Mouse (Mus musculus) limb, embryonic 13.5 days (tissue): Measurements from ENCODE around the gene S100a1. TPM values are rescaled to one million over a fixed set of nuclear protein-coding genes. Genes with fewer than 3 reads are reported as not detected.
A peak's percentile ranks its signal among the peaks of the same experiment; 100 is the strongest.

ENCODE experiments used
- ATAC-seq: fragments of 200-750 bp; cut with Nextera tagmentation; 2 replicates; pipeline ENCODE4 v1.8.0; 2017; ENCODE audit warnings: low read depth, moderate number of reproducible peaks, moderate TSS enrichment; ENCODE audit not compliant: low FRiP score
- H3K27ac ChIP-seq: fragments of 300-500 bp; sonication (generic); 2 replicates; pipeline ENCODE4 v1.5.1; 2015; ENCODE audit warnings: inconsistent platforms, mild to moderate bottlenecking, moderate library complexity
- H3K27me3 ChIP-seq: fragments of 300-500 bp; sonication (generic); 2 replicates; pipeline ENCODE4 v1.6.1; 2015; ENCODE audit warnings: mild to moderate bottlenecking, inconsistent platforms
- H3K36me3 ChIP-seq: fragments of 300-500 bp; sonication (generic); 2 replicates; pipeline ENCODE4 v1.6.1; 2015; ENCODE audit warnings: inconsistent platforms, mild to moderate bottlenecking, moderate library complexity
- H3K4me1 ChIP-seq: fragments of 300-500 bp; sonication (generic); 2 replicates; pipeline ENCODE4 v1.6.1; 2015; ENCODE audit warnings: inconsistent platforms
- H3K4me2 ChIP-seq: fragments of 300-500 bp; sonication (generic); replicated peaks from 2 replicates; pipeline ENCODE4 v1.6.1; 2015; ENCODE audit warnings: inconsistent platforms, mild to moderate bottlenecking, moderate library complexity
- H3K4me3 ChIP-seq: fragments of 300-500 bp; sonication (generic); 2 replicates; pipeline ENCODE4 v1.5.1; 2015; ENCODE audit warnings: moderate library complexity, mild to moderate bottlenecking, inconsistent platforms
- H3K9ac ChIP-seq: fragments of 300-500 bp; sonication (generic); 2 replicates; pipeline ENCODE4 v1.6.1; 2015; ENCODE audit warnings: mild to moderate bottlenecking, inconsistent platforms
- H3K9me3 ChIP-seq: fragments of 300-500 bp; sonication (generic); 2 replicates; pipeline ENCODE4 v1.6.1; 2016; ENCODE audit warnings: inconsistent platforms
- WGBS: fragments of 180-500 bp; shearing (Covaris S2); methylation state at CpG from one replicate; pipeline ENCODE4 v1.1.7; 2015; 5-methylcytosine and 5-hydroxymethylcytosine counted together
- polyA plus RNA-seq: library from polyadenylated mRNA; unstranded; fragments of >200 nt; fragmentation: Nextera tagmentation; extraction: Ambion mirVana; gene quantifications from 2 replicates; pipeline ENCODE4 v1.2.1, GENCODE M21; 2015

Gene S100a1
- polyA plus RNA-seq: 14.2 and 15.0 TPM in 2 replicates

DNA sequence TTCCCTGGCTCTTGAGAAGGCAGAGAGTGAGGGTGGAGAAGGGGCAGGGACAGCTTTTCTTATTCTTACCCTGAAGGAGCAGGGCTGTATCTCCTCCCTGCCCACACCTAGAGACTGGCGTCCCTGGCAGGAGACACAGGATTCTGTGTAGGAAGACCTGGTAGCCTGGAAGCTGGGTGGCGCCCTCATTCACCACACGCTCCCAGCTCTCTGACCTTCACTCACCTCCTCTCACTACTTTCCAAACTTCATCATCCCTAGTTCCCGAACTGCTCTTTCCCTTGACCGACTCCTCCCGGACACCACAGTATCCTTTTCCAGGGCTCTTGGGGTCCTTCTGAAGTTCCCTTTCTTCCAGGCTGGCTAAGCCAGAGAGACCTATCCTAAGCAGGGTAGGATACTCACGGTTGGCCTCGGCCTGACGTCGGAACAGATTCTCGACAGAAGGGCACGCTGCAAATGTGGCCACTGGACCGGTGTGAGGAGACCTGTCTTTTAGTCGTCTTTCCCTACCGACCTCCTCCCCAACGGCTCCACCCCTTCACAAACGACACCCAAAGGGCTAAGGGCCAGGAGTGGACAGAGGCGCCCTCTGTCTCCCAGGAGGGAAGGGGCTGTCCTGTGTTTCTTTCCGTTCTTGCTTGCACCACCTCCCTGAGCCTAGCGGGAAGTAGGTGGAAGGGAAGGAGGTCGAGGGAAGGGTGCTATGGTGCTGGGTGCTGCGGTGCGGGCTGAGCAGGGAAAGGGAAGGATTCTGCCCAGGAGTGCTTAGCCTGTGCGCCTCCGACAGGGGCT lies at the start of gene S100a1, which contains the start of gene S100a13:
Gene S100a1 (minus strand): TSS at position 597 of the 795 bp plus-strand sequence.
Gene S100a13 (plus strand): TSS at position 640 of the 795 bp plus-strand sequence.
- H3K36me3 ChIP-seq: no peaks in the 10 kb centered on the region
- H3K27me3 ChIP-seq: peaks cover 19% of the 10 kb centered on the region
- peak within 1 kb of the TSS; percentile 43 for H3K4me3 ChIP-seq
- H3K27ac ChIP-seq: no peak within 1 kb of the TSS
- ATAC-seq: peak; percentile 21; the same call in 1 of the 2 replicates
- peak within 1 kb of the TSS; percentile 66 for H3K9ac ChIP-seq
- H3K4me1 ChIP-seq: peaks cover 17% of the 10 kb centered on the region
- peak within 1 kb of the TSS; percentile 81 for H3K4me2 ChIP-seq
- WGBS: 6% methylated on average over 25 of the region's 25 CpGs
- H3K9me3 ChIP-seq: no peaks in the 10 kb centered on the region

DNA sequence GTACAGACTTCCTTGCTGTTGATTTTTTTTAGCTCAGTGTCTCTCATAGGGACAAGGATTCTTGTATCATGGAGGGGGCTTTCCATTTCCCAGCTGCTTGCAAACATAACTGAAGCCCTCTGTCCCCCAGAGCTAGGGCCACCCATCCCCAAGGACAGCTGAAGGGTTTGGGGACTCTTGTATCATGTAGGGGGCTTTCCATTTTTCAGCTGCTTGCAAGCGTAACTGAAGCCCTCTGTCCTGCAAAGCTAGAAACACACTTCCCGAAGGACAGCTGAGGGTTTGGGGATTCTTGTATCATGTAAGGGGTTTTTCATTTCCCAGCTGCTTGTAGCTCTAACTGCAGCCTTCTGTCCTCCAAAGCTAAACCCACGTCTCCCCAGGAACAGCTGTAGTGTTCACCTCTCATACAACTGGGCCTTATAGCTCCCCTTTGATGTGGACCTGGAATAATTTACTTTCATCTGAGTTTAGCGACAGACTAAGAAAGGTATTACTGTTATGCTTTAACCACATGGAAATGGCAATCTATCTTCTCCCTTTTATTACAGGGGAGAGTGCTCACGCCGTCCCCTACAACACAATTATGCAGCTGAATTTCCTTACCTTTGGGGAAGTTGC lies 45.9 kb upstream of the S100a1 start, which contains the start of gene S100a3:
Gene S100a3 (plus strand): TSS at position 571 of the 621 bp plus-strand sequence.
- no peaks in the 10 kb centered on the region for H3K9me3 ChIP-seq
- H3K4me3 ChIP-seq: no peak within 1 kb of the TSS
- H3K36me3 ChIP-seq: no peaks in the 10 kb centered on the region
- H3K27me3 ChIP-seq: no peaks in the 10 kb centered on the region
- H3K4me1 ChIP-seq: no peaks in the 10 kb centered on the region
- no peak within 1 kb of the TSS for H3K27ac ChIP-seq
- H3K9ac ChIP-seq: no peak within 1 kb of the TSS
- WGBS: 56% methylated on average over 6 of the region's 6 CpGs
- H3K4me2 ChIP-seq: no peak within 1 kb of the TSS
- peak; percentile 61; the same call in 1 of the 2 replicates for ATAC-seq

GRCm38 (mm10) chr3:90555954-90556353 lies 41.8 kb upstream of the S100a1 start:
- no peak for ATAC-seq
- Histone ChIP-seq H3K27ac (no peak overlapping the region; the same call in 1 of the 2 replicates), H3K9me3 (no peaks in the 10 kb centered on the region; the same call in 1 of the 2 replicates)

GRCm38 (mm10) chr3:90552231-90552630 lies 38.0 kb upstream of the S100a1 start:
- 76% methylated on average over 2 of the region's 2 CpGs for WGBS
- Histone ChIP-seq H3K4me2 (no peak overlapping the region), H3K27ac (no peak overlapping the region), H3K9me3 (no peaks in the 10 kb centered on the region; the same call in 1 of the 2 replicates), H3K36me3 (no peaks in the 10 kb centered on the region), H3K27me3 (no peaks in the 10 kb centered on the region), H3K4me3 (no peak overlapping the region), H3K9ac (no peak overlapping the region), H3K4me1 (peaks cover 16% of the 10 kb centered on the region)
- no peak for ATAC-seq

More at GRCm38 (mm10) chr3:90555954-90556353, 41.8 kb upstream of the S100a1 start:
- H3K4me2 ChIP-seq: no peak overlapping the region
- no peaks in the 10 kb centered on the region for H3K36me3 ChIP-seq
- WGBS: 64% methylated on average over 5 of the region's 5 CpGs
- no peak overlapping the region for H3K4me3 ChIP-seq
- H3K27me3 ChIP-seq: no peaks in the 10 kb centered on the region
- H3K4me1 ChIP-seq: no peaks in the 10 kb centered on the region
- H3K9ac ChIP-seq: no peak overlapping the region

- ATAC-seq: 0 out of 2 replicates have a peak, but pooled peaks have one; percentile 1
- Histone ChIP-seq H3K9me3 (no peaks in the 10 kb centered on the region; the same call in 1 of the 2 replicates), H3K36me3 (no peaks in the 10 kb centered on the region), H3K27ac (no peak overlapping the region), H3K4me3 (no peak overlapping the region), H3K27me3 (no peaks in the 10 kb centered on the region), H3K4me1 (peaks cover 16% of the 10 kb centered on the region), H3K4me2 (no peak overlapping the region), H3K9ac (no peak overlapping the region)
- WGBS: 78% methylated on average over 2 of the region's 2 CpGs
These were observed 36.2 kb upstream of the S100a1 start for GRCm38 (mm10) chr3:90550421-90550790.

- H3K9ac ChIP-seq: no peak overlapping the region
- ATAC-seq: peak; percentile 74; the same call in 1 of the 2 replicates
- H3K4me3 ChIP-seq: no peak overlapping the region
- H3K4me1 ChIP-seq: peaks cover 16% of the 10 kb centered on the region
- H3K4me2 ChIP-seq: no peak overlapping the region
- H3K27me3 ChIP-seq: no peaks in the 10 kb centered on the region
- H3K27ac ChIP-seq: no peak overlapping the region
- WGBS: 16% methylated on average over 5 of the region's 5 CpGs
- no peaks in the 10 kb centered on the region for H3K36me3 ChIP-seq
- no peaks in the 10 kb centered on the region; the same call in 1 of the 2 replicates for H3K9me3 ChIP-seq
These were observed 35.7 kb upstream of the S100a1 start for GRCm38 (mm10) chr3:90549676-90550420.

- no peak overlapping the region for H3K27ac ChIP-seq
These were observed 26.7 kb upstream of the S100a1 start for GRCm38 (mm10) chr3:90540904-90541303.

GRCm38 (mm10) chr3:90537905-90538296 lies 23.7 kb upstream of the S100a1 start:
- Histone ChIP-seq H3K27ac (no peak overlapping the region), H3K4me2 (peak overlapping the region; percentile 41), H3K9me3 (no peaks in the 10 kb centered on the region), H3K27me3 (0 out of 2 replicates have a peak, but pooled peaks cover 4% of the 10 kb centered on the region), H3K36me3 (no peaks in the 10 kb centered on the region), H3K9ac (peak overlapping the region; percentile 45; the same call in 1 of the 2 replicates), H3K4me1 (peaks cover 9% of the 10 kb centered on the region; the same call in 1 of the 2 replicates), H3K4me3 (no peak overlapping the region)
- 77% methylated on average over 5 of the region's 5 CpGs for WGBS
- ATAC-seq: no peak

More at GRCm38 (mm10) chr3:90540904-90541303, 26.7 kb upstream of the S100a1 start:
- H3K4me1 ChIP-seq: peaks cover 9% of the 10 kb centered on the region; the same call in 1 of the 2 replicates
- WGBS: 71% methylated on average over 4 of the region's 4 CpGs
- peak overlapping the region; percentile 16; the same call in 1 of the 2 replicates for H3K4me2 ChIP-seq
- H3K4me3 ChIP-seq: no peak overlapping the region
- H3K9me3 ChIP-seq: no peaks in the 10 kb centered on the region
- H3K9ac ChIP-seq: no peak overlapping the region
- 0 out of 2 replicates have a peak, but pooled peaks cover 4% of the 10 kb centered on the region for H3K27me3 ChIP-seq
- ATAC-seq: no peak
- H3K36me3 ChIP-seq: no peaks in the 10 kb centered on the region

DNA sequence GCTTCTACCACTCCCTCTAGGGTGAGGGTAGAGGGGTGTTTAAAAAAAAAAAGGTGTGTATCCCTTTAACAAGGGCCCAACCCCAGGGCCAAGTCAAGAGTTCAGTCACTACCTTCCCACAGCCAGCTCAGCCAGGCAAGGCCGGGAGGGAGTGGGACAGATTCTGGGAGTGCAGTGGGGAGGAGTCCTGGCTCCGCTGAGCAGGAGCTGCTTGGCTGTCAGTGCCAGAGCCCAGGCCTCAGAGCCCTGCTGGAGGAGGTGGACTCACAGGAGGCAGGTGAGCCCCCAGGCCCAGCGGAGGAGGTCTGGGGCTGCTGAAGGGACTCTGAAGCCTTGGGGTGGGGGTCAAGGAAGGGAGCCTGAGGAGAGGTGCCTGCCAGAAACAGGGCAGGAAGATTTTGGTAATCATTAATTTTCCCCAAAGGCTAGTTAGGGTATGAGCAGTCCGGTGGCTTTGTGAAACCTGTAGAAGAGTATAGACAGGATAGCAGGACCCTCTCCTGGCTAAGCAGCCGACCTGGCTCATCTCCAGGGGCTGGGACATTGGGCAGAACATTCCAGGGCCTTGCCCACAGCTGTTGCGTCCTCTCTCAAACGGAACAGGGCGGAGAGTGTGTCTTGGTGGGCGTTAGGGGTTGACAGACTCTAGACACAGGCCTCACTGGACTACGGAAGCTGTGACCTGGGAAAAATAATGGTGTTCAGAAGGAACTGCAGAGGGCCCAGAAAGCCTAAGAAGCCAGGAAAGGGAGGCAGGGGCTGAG lies 23.1 kb upstream of the S100a1 start, which contains the start of gene S100a16:
Gene S100a16 (plus strand): TSS at position 114 of the 764 bp plus-strand sequence.
- peak within 1 kb of the TSS; percentile 45; the same call in 1 of the 2 replicates for H3K9ac ChIP-seq
- no peaks in the 10 kb centered on the region for H3K36me3 ChIP-seq
- 0 out of 2 replicates have a peak, but pooled peaks cover 4% of the 10 kb centered on the region for H3K27me3 ChIP-seq
- WGBS: 43% methylated on average over 10 of the region's 10 CpGs
- ATAC-seq: peak; percentile 58; the same call in 1 of the 2 replicates
- H3K4me1 ChIP-seq: peaks cover 9% of the 10 kb centered on the region; the same call in 1 of the 2 replicates
- no peak within 1 kb of the TSS for H3K27ac ChIP-seq
- no peaks in the 10 kb centered on the region for H3K9me3 ChIP-seq
- peak within 1 kb of the TSS; percentile 41 for H3K4me2 ChIP-seq
- H3K4me3 ChIP-seq: peak within 1 kb of the TSS; percentile 11; the same call in 1 of the 2 replicates

DNA sequence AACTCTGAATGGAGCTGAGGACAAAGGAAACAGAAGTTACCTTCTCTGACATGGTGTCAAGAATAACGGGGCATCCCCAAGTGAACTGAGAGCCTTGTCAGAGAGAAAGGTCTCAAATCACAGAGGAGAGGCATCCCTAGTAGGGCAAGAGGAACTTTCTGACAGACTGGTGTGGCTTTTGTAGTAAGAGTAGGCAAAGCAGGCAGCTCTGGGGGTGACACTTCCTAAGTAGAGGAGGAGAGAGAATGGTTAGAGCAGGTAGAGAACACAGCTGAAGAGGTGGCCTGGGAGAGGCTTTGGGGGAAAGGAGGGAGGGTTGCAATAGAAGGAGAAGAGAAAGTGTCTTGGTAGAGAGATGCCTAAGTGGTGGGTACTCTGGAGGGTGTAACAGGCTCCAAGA lies 21.3 kb upstream of the S100a1 start:
- Histone ChIP-seq H3K4me2 (no peak overlapping the region), H3K9ac (no peak overlapping the region), H3K4me3 (no peak overlapping the region), H3K4me1 (peaks cover 9% of the 10 kb centered on the region; the same call in 1 of the 2 replicates), H3K36me3 (no peaks in the 10 kb centered on the region), H3K9me3 (no peaks in the 10 kb centered on the region), H3K27me3 (0 out of 2 replicates have a peak, but pooled peaks cover 4% of the 10 kb centered on the region), H3K27ac (no peak overlapping the region)
- ATAC-seq: no peak
- 73% methylated on average over 1 of the region's 1 CpGs for WGBS
